Mouse (Mus musculus): ENCODE measurements around the gene Gon4l.
A peak's percentile ranks its signal among the peaks of the same experiment; 100 is the strongest.
"Not testable (repeated sequence)": the region's sequence is repeated elsewhere in the genome, so short reads cannot be mapped to it uniquely, and the experiment has no call there.

Gene Gon4l

GRCm38 (mm10) chr3:88834951-88835491 lies at the start of gene Gon4l:
Gon4l (plus strand) TSS chr3:88835231.
- peak; percentile 21 for DNase-seq (ENCODE audit: low spot score)

- DNase-seq (ENCODE audit: low spot score) = not testable (repeated sequence)
Measured at GRCm38 (mm10) chr3:88786323-88786722, 48.7 kb upstream of the Gon4l start.

GRCm38 (mm10) chr3:88786805-88787204 lies 48.2 kb upstream of the Gon4l start:
- DNase-seq (ENCODE audit: low spot score) = not testable (repeated sequence)

DNA sequence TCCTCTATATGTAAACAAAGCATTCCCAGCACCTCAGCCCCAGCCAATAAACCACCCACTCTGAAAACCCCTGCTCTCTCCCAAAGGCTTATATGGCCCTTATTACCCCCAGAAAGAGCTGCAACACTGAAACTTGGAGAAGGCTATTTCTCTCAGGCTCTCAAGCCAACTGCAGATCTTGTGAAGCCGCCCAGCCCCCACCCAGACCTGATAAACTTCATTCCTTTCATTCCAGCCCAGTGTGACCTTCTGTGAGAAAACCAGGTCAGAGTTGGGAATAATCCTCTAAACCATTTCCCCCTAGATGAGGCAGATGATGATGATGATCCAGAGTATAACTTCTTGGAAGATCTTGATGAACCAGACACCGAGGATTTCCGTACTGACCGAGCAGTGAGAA lies 47.0 kb upstream of the Gon4l start:
- not testable (repeated sequence) for DNase-seq (ENCODE audit: low spot score)

DNA sequence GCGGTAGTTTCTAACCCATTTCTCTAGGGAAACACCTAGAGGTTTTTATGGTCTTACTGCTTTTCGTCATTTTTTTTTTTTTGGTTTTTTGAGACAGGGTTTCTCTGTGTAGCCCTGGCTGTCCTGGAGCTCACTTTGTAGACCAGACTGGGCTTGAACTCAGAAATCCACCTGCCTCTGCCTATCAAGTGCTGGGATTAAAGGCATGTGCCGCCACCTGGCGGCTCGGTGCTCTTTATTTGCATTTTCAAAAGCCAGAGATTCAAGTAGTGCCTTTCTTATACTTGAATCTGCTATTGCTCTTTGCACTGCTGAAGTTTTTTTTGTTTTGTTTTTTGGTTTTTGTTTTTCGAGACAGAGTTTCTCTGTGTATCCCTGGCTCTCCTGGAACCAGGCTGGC lies 37.5 kb upstream of the Gon4l start:
- DNase-seq (ENCODE audit: low spot score) = not testable (repeated sequence)

- DNase-seq (ENCODE audit: low spot score) = no peak
Measured at GRCm38 (mm10) chr3:88803910-88804540, 31.0 kb upstream of the Gon4l start.

DNA sequence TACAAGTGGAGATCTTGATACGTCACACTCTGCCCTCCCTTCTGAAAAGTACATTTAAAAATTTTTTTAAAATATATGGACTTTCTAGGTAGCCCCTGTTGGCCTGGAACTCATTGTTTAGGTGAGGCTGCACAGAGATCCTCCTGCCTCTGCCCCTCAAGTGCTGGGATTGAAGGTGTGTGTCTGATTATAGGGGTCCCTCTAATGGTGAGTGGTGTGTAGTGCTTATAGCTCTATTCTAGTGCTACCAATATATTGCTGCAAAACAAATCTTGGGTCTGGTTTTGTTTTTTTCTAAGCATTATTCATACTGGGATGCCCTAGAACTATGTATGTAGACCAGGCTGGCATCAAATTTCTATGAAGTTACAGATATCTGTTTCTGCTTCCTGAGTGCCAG lies 9.3 kb upstream of the Gon4l start:
- DNase-seq (ENCODE audit: low spot score) = no peak

DNA sequence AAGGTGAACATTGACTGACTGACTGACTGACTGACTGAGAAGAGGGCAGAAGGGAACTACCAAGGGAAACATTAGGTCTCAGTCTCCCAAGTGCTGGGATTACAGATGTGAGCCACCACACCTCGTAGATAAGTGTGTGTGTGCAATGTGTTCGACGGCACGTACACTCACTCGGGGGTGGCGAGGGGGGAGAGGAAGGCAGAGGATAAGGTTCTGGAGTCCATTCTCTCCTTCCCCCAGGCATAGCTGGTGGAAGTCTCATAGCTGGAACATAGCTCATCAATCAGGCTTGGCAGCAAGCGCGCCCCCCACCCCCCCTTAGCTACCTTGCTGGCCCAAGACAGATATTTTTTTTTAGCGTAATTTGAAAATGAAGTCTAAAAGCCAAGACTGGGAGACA lies 7.8 kb upstream of the Gon4l start:
- DNase-seq (ENCODE audit: low spot score) = no peak

DNA sequence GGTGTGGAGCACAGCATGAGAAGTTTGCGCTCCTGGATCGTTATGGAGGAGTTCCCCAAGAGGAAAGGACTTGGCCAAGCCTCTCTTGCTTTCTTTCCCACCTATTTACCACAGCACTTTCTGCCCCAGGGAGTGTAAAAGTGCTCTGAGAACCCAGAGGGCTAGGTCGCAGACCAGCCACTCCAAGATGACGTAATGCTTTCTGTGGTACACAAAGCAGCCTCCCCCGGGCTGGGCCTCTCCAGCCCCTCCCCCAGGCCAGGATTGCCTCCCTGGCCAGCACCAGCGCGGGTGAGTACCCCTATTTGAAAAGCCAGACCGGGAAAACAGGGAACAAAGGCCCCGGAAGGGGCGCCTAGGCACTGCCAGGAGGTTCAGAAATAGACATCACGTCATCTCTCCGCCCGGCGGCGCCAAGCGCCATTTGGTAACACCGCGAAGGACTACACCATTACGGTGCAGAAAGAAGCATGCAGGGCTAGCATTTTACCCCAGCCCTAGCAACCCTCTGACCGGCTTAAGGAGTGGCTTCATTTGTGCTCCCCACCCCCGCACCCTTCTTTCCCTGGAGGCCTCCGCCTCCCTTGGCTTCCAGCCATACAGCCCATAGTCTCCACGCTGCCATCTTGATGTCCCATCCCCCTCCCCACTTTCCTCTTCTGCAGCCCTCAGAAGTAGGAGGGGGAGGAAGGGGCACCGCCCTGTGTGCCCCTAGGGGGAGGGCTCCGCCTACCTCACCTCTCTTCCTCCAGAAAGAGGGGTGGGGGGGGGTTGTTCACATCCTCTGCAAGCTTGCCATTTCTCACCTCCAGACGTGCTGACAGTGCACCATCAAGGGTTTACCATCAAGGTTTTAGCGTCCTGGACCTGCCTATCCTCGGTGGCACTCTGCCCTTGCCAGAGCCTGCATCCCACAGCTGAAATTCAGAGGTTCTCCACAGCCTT lies 3.6 kb upstream of the Gon4l start:
- peak; percentile 84 for DNase-seq (ENCODE audit: low spot score)

DNA sequence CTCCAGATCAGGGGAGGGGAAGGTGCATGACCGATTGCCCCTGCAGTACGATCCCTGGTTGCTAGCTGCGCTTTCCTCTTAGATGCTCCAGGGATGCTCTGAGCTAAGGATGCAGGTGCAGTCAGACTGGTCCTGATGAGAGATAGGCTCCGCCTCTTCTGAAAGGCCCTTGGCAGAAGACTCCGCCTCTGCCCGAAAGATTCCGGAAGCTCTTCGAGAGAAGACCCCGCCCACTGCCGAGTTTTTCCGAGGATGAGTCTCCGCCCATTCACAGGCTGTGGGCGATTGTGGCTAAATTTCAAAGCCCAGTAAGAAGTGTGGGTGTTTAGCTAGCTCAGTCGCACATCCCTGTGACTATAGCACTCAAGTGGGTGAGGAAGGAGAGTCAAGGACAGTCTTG lies 2.6 kb upstream of the Gon4l start:
- peak; percentile 80 for DNase-seq (ENCODE audit: low spot score)

DNA sequence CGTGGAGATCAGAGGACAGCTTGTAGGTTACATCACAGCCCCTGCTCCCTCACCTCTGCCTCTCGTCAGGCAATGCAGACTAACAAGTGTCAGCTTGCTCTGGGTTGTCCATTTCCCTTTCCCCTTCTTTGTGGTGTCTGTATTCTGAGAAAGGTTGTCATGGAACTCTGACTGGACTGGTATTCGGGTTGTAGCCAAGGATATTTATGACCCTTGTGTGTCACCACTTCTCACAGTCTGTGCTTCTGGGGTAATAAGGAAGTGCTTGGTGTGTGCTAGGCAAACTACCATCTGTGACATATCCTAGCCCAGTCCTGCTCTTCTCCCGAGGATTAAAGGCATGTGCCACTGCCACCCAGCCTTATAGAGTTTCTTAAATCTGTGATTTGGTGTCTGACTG lies 14.1 kb downstream of the Gon4l start:
- DNase-seq (ENCODE audit: low spot score) = no peak

- no peak for DNase-seq (ENCODE audit: low spot score)
Measured at GRCm38 (mm10) chr3:88855837-88856236, 20.8 kb downstream of the Gon4l start.

GRCm38 (mm10) chr3:88862129-88862528 lies 27.1 kb downstream of the Gon4l start:
- no peak for DNase-seq (ENCODE audit: low spot score)

- not testable (repeated sequence) for DNase-seq (ENCODE audit: low spot score)
Measured at GRCm38 (mm10) chr3:88866735-88867134, 31.7 kb downstream of the Gon4l start.

DNA sequence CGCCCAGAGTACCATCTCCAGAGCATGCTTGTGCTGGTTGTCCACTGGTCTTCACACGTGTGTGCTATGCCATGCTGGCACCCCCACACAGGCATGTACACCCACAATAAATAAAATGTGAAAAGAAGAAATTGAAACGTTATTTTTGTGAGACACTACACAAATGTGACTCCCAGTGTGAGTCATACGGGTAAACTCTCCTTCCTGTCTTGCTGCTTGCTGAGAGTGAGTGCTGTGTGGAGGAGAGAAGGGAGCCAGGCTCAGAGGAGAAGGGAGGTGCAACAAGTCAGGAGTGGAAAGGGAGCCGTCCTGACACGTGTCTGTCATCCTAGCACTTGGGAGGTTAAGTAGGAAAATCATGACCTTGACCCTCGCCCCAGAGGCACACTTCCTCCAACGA lies 32.1 kb downstream of the Gon4l start:
- DNase-seq (ENCODE audit: low spot score) = not testable (repeated sequence)

- not testable (repeated sequence) for DNase-seq (ENCODE audit: low spot score)
Measured at GRCm38 (mm10) chr3:88868449-88868848, 33.4 kb downstream of the Gon4l start.

DNA sequence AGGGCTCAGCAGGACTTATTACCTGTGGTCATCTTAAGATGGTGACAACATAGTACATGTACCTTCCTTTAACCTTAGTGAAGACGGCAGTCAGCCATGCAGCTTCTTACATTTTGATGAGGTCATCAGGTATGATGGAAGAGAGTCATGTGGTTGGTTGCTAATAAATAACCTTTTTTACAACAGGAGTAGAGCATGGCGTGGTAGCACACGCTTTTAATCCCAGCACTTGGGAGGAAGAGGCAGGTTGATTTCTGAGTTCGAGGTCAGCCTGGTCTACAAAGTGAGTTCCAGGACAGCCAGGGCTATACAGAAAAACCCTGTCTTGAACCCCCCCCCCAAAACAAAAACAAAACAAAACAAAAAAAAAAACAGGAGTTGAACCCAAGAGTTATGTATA lies 47.5 kb downstream of the Gon4l start:
- DNase-seq (ENCODE audit: low spot score) = not testable (repeated sequence)

- not testable (repeated sequence) for DNase-seq (ENCODE audit: low spot score)
Measured at GRCm38 (mm10) chr3:88893011-88893410, 58.0 kb downstream of the Gon4l start.

GRCm38 (mm10) chr3:88904803-88905202 lies 69.8 kb downstream of the Gon4l start:
- DNase-seq (ENCODE audit: low spot score) = no peak

DNA sequence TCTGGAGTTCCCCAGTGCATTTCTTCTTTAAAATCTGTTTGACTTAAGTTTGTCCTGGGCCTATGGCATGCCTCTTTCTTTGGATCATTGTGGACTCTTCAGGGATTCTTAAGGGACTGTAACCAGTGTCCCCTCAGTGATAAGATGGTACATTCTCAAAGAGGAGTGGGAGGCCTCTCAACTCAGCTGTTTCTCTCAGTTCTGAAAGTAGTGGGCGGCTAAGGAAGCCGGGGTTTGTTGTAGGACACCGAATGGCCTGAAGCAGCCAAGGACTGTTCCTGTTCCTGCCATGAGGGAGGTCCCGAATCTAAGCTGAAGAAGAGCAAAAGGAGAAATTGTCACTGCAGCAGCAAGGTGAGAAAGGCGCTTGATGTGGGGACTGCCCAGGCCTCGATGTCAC lies 70.2 kb downstream of the Gon4l start:
- no peak for DNase-seq (ENCODE audit: low spot score)

GRCm38 (mm10) chr3:88905741-88906140 lies 70.7 kb downstream of the Gon4l start:
- no peak for DNase-seq (ENCODE audit: low spot score)

DNA sequence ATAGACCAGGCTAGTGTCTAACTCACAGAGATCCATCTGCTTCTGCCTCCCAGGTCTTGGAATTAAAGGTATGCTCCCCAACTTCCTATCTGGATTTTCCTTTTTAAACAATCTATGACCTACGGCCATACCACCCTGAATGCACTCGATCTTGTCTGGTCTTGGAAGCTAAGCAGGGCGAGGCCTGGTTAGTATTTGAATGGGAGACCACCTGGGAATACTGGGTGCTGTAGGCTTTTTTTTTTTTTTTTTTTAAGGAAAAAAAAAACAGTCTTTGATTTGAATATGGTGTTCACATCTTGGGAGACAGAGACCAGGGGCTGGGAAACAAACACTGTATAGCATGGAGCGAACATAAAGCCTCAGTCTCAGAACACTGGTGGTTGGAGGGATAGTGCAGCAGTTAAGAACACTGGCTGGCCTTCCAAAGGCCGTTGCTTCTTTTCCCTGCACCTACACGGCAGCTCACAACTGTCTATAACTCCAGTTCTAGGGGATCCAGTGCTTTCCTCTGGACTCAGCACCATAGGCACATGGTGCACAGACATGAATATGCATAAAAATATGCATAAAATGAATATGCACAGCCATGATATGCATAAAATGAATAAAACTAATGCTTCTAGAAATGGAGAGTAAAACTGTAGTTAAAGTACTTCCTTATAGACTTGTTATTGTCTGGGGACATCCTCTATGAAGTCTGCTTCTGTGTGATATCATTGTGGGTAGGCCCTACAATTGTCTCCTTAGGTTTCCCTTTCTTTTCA lies 71.5 kb downstream of the Gon4l start:
- no peak for DNase-seq (ENCODE audit: low spot score)
